Mouse (Mus musculus): ENCODE data around the gene Gtf2i. TPM values are rescaled to one million over a fixed set of nuclear protein-coding genes. Genes with fewer than 3 reads are reported as not detected.
"Not testable (repeated sequence)": the region's sequence is repeated elsewhere in the genome, so short reads cannot be mapped to it uniquely, and the experiment has no call there.

The Gtf2i gene
- total RNA-seq, 1 experiment = 64.3 TPM

- Histone ChIP-seq H3K9ac (ENCODE audit: insufficient read depth, low read depth, low read length, poor library complexity, severe bottlenecking) (peak overlapping the region; percentile 44; the same call in 1 of the 2 replicates), H3K4me3 (ENCODE audit: insufficient read depth in 1 of 2, low read depth in 1 of 2, low read length in 2 of 2, poor library complexity in 1 of 2, severe bottlenecking in 1 of 2) (peak overlapping the region in 1 of 2 experiments; percentile 59; a peak in 1 of 4 replicates), H3K36me3 (ENCODE audit: control insufficient read depth, insufficient read depth, low read length, poor library complexity, severe bottlenecking) (no peaks in the 10 kb centered on the region), H3K4me1 (ENCODE audit: control insufficient read depth in 2 of 2, insufficient read depth in 2 of 2, low read length in 2 of 2, poor library complexity in 1 of 2) (peaks cover 12 to 14% of the 10 kb centered on the region in 2 experiments), H3K27ac (ENCODE audit: insufficient read depth, low read depth, low read length, poor library complexity, severe bottlenecking) (peak overlapping the region; percentile 88), H3K9me3 (ENCODE audit: control insufficient read depth, insufficient read depth, low read depth, low read length) (no peaks in the 10 kb centered on the region)
- DNase-seq (ENCODE audit: low read depth, low spot score) = no peak
- TF ChIP-seq CHD2 (IDR thresholded peaks at IDR 0.05; ENCODE audit: low read depth, low read length) (no peak), HCFC1 (IDR thresholded peaks at IDR 0.05; ENCODE audit: borderline replicate concordance, insufficient read depth, low read length) (no peak), ZC3H11A (IDR thresholded peaks at IDR 0.05; ENCODE audit: borderline replicate concordance, low read depth, low read length) (peak; percentile 30), MAFK (IDR thresholded peaks at IDR 0.05; ENCODE audit: insufficient read depth, low read depth, low read length) (no peak), ZNF384 (IDR thresholded peaks at IDR 0.05; ENCODE audit: low read depth, low read length) (no peak)
- in situ Hi-C loops (cut with MboI; ENCODE audit: low sequenced_read_pairs in 2 of 2, unreplicated experiment in 2 of 2) = loop anchor here in 1 of 2 experiments (10.0 kb wide), 1 partner anchor 157 kb away; the partner anchor contains the start of gene Gtf2ird2
Observed at GRCm38 (mm10) chr5:134341321-134341720, 26.8 kb upstream of the Gtf2i start.

- Histone ChIP-seq H3K27ac (ENCODE audit: insufficient read depth, low read depth, low read length, poor library complexity, severe bottlenecking) (peak overlapping the region; percentile 88; the same call in 1 of the 2 replicates), H3K4me1 (ENCODE audit: control insufficient read depth in 2 of 2, insufficient read depth in 2 of 2, low read length in 2 of 2, poor library complexity in 1 of 2) (peaks cover 12 to 15% of the 10 kb centered on the region in 2 experiments), H3K9me3 (ENCODE audit: control insufficient read depth, insufficient read depth, low read depth, low read length) (no peaks in the 10 kb centered on the region), H3K36me3 (ENCODE audit: control insufficient read depth, insufficient read depth, low read length, poor library complexity, severe bottlenecking) (no peaks in the 10 kb centered on the region), H3K9ac (ENCODE audit: insufficient read depth, low read depth, low read length, poor library complexity, severe bottlenecking) (no peak overlapping the region), H3K4me3 (ENCODE audit: insufficient read depth in 1 of 2, low read depth in 1 of 2, low read length in 2 of 2, poor library complexity in 1 of 2, severe bottlenecking in 1 of 2) (no peak overlapping the region)
- peak; percentile 82 for DNase-seq (ENCODE audit: low read depth, low spot score)
- in situ Hi-C loops (cut with MboI; ENCODE audit: low sequenced_read_pairs in 2 of 2, unreplicated experiment in 2 of 2) = loop anchor here in 1 of 2 experiments (10.0 kb wide), 1 partner anchor 155 kb away; the partner anchor contains the start of gene Gtf2ird2
- TF ChIP-seq MAFK (IDR thresholded peaks at IDR 0.05; ENCODE audit: insufficient read depth, low read depth, low read length) = no peak
- no peak for TF ChIP-seq ZC3H11A (IDR thresholded peaks at IDR 0.05; ENCODE audit: borderline replicate concordance, low read depth, low read length)
- TF ChIP-seq CHD2 (IDR thresholded peaks at IDR 0.05; ENCODE audit: low read depth, low read length) = no peak; the same call in 1 of the 2 replicates
- TF ChIP-seq ZNF384 (IDR thresholded peaks at IDR 0.05; ENCODE audit: low read depth, low read length) = no peak
- no peak for TF ChIP-seq HCFC1 (IDR thresholded peaks at IDR 0.05; ENCODE audit: borderline replicate concordance, insufficient read depth, low read length)
Observed at GRCm38 (mm10) chr5:134340101-134340522, 25.6 kb upstream of the Gtf2i start.

- Histone ChIP-seq H3K4me1 (ENCODE audit: control insufficient read depth in 2 of 2, insufficient read depth in 2 of 2, low read length in 2 of 2, poor library complexity in 1 of 2) (peaks cover 15 to 19% of the 10 kb centered on the region in 2 experiments), H3K27ac (ENCODE audit: insufficient read depth, low read depth, low read length, poor library complexity, severe bottlenecking) (peak overlapping the region; percentile 68)
- H3K9me3 ChIP-seq (ENCODE audit: control insufficient read depth, insufficient read depth, low read depth, low read length); DNase-seq (ENCODE audit: low read depth, low spot score); in situ Hi-C loops (cut with MboI; ENCODE audit: low sequenced_read_pairs in 2 of 2, unreplicated experiment in 2 of 2); H3K9ac ChIP-seq (ENCODE audit: insufficient read depth, low read depth, low read length, poor library complexity, severe bottlenecking); H3K36me3 ChIP-seq (ENCODE audit: control insufficient read depth, insufficient read depth, low read length, poor library complexity, severe bottlenecking); H3K4me3 ChIP-seq (ENCODE audit: insufficient read depth in 1 of 2, low read depth in 1 of 2, low read length in 2 of 2, poor library complexity in 1 of 2, severe bottlenecking in 1 of 2): not testable (repeated sequence)
Observed at GRCm38 (mm10) chr5:134337012-134337411, 22.5 kb upstream of the Gtf2i start.

- TF ChIP-seq HCFC1 (IDR thresholded peaks at IDR 0.05; ENCODE audit: borderline replicate concordance, insufficient read depth, low read length) (no peak), MAFK (IDR thresholded peaks at IDR 0.05; ENCODE audit: insufficient read depth, low read depth, low read length) (no peak), ZC3H11A (IDR thresholded peaks at IDR 0.05; ENCODE audit: borderline replicate concordance, low read depth, low read length) (no peak), ZNF384 (IDR thresholded peaks at IDR 0.05; ENCODE audit: low read depth, low read length) (0 out of 2 replicates have a peak, but pooled peaks have one; percentile 3), CHD2 (IDR thresholded peaks at IDR 0.05; ENCODE audit: low read depth, low read length) (0 out of 2 replicates have a peak, but pooled peaks have one; percentile 2)
- DNase-seq (ENCODE audit: low read depth, low spot score) = peak; percentile 81
- Histone ChIP-seq H3K36me3 (ENCODE audit: control insufficient read depth, insufficient read depth, low read length, poor library complexity, severe bottlenecking) (no peaks in the 10 kb centered on the region), H3K27ac (ENCODE audit: insufficient read depth, low read depth, low read length, poor library complexity, severe bottlenecking) (no peak overlapping the region), H3K4me1 (ENCODE audit: control insufficient read depth in 2 of 2, insufficient read depth in 2 of 2, low read length in 2 of 2, poor library complexity in 1 of 2) (peaks cover 8 to 15% of the 10 kb centered on the region in 2 experiments), H3K9me3 (ENCODE audit: control insufficient read depth, insufficient read depth, low read depth, low read length) (no peaks in the 10 kb centered on the region), H3K4me3 (ENCODE audit: insufficient read depth in 1 of 2, low read depth in 1 of 2, low read length in 2 of 2, poor library complexity in 1 of 2, severe bottlenecking in 1 of 2) (no peak overlapping the region), H3K9ac (ENCODE audit: insufficient read depth, low read depth, low read length, poor library complexity, severe bottlenecking) (no peak overlapping the region)
- in situ Hi-C loops (cut with MboI; ENCODE audit: low sequenced_read_pairs in 2 of 2, unreplicated experiment in 2 of 2) = no loop called here
Observed at GRCm38 (mm10) chr5:134332743-134333142, 18.2 kb upstream of the Gtf2i start.

GRCm38 (mm10) chr5:134330082-134330481 is 15.5 kb upstream of the Gtf2i start:
- Histone ChIP-seq H3K9me3 (ENCODE audit: control insufficient read depth, insufficient read depth, low read depth, low read length) (no peaks in the 10 kb centered on the region), H3K27ac (ENCODE audit: insufficient read depth, low read depth, low read length, poor library complexity, severe bottlenecking) (peak overlapping the region; percentile 65; the same call in 1 of the 2 replicates), H3K4me3 (ENCODE audit: insufficient read depth in 1 of 2, low read depth in 1 of 2, low read length in 2 of 2, poor library complexity in 1 of 2, severe bottlenecking in 1 of 2) (no peak overlapping the region), H3K4me1 (ENCODE audit: control insufficient read depth in 2 of 2, insufficient read depth in 2 of 2, low read length in 2 of 2, poor library complexity in 1 of 2) (peaks cover 8 to 13% of the 10 kb centered on the region in 2 experiments), H3K9ac (ENCODE audit: insufficient read depth, low read depth, low read length, poor library complexity, severe bottlenecking) (no peak overlapping the region), H3K36me3 (ENCODE audit: control insufficient read depth, insufficient read depth, low read length, poor library complexity, severe bottlenecking) (no peaks in the 10 kb centered on the region)
- in situ Hi-C loops (cut with MboI; ENCODE audit: low sequenced_read_pairs in 2 of 2, unreplicated experiment in 2 of 2) = no loop called here
- no peak for DNase-seq (ENCODE audit: low read depth, low spot score)
- TF ChIP-seq ZNF384 (IDR thresholded peaks at IDR 0.05; ENCODE audit: low read depth, low read length) (no peak), ZC3H11A (IDR thresholded peaks at IDR 0.05; ENCODE audit: borderline replicate concordance, low read depth, low read length) (no peak)

All from ES-E14 (cell line).